Mouse (Mus musculus) mesoderm, embryonic 11.5 days (tissue): Measurements from ENCODE around the gene Gm20388.

Experiments used
- DNase-seq: peaks from one replicate; pipeline ENCODE4 v3.0.0-alpha.2; 2012; ENCODE audit warnings: low read depth, low spot score

The Gm20388 gene

DNA sequence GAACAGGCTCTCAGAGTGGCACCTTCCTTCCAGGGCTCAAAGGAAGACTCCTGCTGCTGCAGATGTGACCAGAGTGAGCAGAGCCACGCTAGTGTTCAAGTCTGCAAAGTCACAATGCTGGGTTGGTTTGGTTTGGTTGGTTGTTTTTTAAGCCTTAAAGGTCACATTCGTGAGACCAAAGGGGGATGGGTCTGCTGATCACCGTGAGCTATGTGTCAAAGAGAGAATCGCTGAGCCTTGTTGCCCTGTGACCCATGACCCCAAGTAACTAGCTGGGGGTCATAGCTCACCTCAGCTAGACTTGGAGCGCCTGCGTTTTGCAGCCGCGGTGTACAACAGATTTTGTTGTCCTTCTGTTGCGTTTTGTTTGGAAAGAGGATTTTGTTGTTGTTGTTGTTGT lies 1460.6 kb downstream of the Gm20388 start:
- no peak for DNase-seq

- no peak for DNase-seq
Measured at GRCm38 (mm10) chr8:121371911-121372638, 1461.4 kb downstream of the Gm20388 start.

DNA sequence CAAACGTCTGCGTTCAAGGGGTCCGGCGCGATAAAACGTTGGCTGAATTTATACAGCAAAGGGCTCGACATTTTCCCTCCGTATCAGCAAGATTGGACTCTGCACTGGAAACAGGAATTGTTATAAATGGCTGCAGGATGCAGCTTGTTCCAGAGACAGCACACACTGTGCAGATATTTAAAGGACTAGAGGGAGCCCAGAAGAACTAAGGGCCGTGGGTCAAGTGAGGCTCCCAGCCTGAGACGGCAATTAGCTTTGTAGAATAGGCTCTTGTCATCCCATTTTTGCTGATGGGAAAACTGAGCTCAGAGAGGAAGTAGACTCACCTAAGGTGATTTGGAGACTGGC lies 1462.0 kb downstream of the Gm20388 start:
- no peak for DNase-seq

DNA sequence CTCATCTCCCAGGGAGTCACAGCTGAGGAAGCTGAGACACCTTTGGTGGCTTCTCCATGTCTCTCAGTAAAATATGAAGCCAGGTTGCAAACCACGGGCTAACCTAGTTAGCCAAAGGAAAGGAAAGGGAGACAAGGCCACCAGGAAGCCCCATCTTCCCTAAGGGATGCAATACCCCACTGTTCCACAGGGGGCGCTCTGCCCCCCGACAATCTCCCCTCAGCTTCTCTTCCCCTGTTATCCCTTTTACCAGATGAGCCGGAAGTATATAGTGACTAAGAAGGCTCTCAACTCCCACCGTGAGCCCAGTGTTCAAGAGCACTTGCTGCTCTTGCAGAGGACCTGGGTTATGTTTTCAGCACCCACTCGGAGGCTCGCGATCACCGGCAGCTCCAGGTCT lies 1463.6 kb downstream of the Gm20388 start:
- DNase-seq = no peak

DNA sequence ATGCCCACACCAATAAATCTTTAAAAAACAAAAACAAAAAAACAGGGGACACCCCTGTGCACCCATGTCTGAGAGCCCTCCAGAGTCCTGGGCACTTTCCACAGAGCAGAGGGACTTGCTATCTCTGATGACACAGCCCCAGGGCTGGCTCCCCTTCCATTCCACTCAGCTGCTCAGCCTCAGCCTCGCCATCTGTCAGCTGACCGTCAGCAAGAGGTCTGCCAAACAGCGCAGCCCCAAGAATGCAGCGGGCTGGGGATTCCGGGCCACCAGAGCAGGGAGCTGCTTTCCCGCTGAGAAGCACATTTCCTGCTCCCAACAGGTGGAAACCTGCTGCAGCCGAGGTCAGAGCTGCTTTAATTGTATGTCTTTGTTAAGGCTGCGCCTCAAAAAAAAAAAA lies 1464.1 kb downstream of the Gm20388 start:
- peak; percentile 74 for DNase-seq

DNA sequence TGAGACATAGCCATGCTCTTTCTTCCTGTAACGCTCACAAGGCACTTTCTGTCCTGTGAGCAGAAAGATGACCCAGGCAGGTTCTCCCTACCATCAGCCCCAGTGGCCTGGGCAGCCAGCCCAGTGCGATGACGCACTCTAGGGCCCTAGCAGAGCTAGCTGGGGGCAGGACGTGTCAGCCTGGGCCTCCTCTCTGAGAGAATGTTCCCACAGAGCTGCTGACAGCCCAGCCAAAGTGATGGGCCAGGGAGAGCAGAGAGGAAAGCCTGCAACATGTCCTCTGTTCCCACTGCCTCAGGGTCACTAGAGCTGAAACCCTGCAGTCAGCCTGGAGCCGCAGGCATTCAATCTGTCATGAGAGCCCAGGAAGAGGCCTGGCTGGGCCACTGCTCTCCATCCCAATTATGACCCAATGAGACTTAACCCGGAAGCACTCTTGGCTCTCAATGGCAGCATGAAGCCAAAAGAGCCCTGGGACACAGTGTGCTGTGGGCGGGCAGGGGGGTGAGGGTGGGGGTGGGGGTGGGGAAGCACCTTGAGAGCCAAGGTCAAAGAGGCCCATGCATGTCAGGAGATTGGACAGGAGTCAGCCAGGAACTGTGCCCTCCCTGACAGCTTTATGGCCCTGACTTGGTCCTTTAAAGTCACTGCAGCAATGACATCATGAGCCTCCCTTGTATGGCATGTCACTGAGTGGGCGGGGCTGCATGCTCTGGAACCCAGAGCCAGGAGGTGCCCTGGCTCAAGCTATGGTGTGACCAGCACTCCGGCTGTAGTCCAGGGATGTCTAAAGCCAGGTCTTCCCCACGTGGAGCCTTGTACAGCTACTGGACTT lies 1465.7 kb downstream of the Gm20388 start:
- DNase-seq = no peak

- DNase-seq = peak; percentile 68
Measured at GRCm38 (mm10) chr8:121377680-121378079, 1467.0 kb downstream of the Gm20388 start.

DNA sequence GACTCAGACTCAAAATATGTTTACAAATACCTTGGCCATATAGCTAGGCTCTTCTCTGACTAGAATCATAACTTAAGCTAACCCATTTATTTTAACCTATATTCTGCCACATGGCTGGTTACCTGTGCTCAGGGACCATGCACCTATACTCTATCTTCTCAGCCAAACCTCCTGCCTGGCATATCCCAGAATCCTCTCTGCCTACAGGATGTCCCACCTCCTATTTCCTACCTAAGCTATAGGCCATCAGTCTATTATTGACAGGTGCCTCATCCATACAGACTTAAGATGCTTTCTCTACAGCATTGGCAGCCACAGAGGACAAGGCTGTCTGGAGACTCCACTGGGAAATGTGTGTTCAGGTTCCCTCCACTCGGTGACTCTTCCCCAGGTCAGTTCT lies 1468.7 kb downstream of the Gm20388 start:
- DNase-seq = no peak

DNA sequence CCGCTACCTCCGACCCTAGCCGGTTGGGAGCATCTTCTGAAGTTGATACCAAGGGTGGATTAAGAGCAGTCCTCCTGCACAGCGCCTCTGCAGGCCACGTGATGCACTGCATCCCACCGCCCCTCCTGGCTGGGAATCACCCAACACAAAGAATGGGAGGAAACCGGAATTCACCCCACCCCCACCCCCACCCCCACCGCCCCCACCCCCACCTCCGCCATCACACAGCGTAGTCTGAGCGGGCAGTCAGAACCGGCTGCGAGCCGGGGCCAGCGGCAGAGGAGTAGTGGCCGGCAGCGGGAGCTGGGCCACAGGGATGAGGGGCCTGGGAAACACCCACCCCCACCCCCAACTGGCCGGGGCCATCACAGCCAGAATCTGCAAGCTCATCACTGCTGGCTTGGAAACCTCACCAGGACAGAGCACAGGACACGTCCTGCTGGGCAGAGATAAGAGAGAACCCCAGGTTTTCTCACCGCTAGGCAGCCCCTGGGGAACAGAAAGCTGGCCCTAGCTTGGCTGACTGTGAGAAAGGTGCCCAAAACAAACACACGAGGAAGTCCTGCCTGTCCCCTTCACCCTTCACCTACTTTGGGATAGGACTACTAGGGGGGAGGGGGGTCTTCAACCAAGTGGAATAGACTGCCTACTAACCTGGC lies 1472.1 kb downstream of the Gm20388 start:
- peak; percentile 93 for DNase-seq

- DNase-seq = no peak
Measured at GRCm38 (mm10) chr8:121385540-121385939, 1474.9 kb downstream of the Gm20388 start.

DNA sequence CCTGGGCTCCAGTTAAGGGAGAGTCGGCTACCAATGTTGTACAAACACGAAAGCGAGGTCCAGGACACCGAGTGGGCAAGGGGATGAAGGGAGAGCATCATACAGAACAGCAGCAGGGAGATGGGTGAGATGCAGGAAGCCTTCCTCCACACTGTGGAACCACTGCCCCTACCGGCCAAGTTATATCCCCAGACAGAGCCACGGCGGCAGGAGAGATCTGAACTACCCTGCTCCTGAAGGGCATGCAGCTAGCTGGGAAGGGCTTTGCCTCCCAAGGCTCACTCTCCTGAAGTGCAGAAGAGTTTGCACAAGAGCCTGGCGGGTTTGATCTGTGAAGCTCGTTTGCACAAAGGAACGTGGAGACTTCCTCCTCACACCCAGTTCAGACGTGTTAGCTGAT lies 1480.0 kb downstream of the Gm20388 start:
- DNase-seq = no peak

DNA sequence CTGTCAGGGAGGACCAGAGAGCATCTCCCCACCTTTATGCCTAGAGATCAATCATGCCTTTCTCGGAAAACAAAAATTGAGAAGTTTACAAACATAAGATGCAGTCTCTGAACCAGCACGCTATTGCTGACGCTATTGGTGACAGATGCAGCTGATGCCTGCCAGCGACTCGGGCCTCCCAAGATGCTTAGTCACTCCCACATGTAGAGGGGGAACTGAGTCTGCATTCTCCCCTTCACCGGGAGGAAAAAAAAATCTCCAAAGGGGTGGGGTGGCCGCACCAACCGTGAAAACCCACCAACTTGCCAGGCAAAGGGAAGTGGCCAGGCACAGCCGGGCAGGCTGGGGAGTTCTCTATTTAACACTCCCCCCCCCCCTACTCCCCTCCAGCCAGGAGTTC lies 1480.6 kb downstream of the Gm20388 start:
- DNase-seq = no peak

DNA sequence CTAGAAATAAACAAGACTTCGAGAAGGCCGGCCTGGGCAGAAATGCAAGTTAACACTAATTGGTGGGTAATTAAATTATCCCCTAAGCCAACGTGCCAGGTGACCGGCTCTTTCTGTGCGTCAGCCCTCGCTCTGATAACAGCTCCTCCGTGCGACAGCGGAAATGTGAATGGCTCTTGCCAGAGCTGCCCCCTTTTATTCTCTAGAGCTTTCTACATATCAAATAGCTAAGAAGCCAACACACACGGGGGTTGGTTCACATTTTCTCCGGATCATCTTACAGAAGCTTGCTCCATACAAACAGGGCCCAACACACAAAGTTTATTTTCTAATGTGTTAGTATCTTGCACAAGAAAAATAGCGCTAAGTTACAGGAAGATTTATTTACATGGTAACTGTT lies 1481.1 kb downstream of the Gm20388 start:
- peak; percentile 41 for DNase-seq

- peak; percentile 51 for DNase-seq
Measured at GRCm38 (mm10) chr8:121392482-121392881, 1481.8 kb downstream of the Gm20388 start.

DNA sequence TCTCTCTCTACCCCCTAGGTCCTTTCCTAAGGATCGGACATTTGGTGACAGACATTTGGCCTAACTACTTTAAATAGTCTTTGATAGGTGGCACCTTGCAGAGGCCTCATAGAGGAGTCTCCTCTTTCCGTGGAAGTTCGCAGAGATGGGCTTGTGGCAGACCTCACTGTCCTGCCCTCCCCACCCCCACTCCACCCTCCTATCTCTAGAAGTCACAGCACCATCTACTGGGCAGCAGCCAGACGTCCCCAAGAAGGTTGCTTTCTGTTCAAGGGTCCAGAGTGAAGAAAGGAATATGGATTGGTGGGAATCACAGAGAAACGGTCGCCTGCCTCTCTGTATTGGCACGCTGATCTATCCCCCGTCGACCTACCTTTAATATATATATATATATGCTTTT lies 1482.5 kb downstream of the Gm20388 start:
- peak; percentile 75 for DNase-seq

DNA sequence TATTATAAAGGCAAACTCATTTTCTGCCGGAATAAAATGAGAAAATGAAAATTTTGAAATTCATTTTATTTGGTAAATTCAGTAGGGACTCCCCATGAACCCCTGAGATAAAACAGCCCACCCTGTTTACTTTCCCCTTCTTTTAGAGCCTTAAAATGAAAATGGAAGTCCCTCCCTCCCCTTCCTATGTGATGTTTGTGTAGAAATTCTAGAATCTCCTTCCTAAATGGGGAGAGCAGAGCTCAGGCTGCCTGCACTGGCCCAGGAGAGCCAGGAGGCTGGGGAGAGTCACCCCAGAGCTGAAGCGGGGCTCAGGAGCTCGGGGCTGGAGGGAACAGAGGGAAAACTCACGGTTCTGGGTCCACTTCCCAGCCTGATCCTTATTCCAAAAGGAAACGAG lies 1484.0 kb downstream of the Gm20388 start:
- no peak for DNase-seq

DNA sequence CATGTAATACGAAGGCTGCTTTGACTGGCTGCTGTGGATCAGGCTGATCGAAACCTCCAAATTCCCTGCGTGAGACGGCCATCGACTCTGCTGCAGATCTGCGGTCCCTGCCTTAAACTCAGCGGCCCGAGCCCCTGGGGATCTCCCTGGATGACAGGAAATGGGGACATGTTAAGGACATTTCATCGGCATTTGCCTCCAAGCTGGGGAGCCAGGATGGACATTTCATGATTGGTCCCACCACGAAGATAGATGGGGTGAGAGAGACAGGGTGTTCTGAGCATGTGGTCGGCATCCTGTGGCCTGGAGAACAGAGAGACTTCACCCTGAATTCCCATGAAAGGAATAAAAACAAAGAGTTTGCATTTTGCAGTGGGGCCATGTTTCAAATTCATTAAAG lies 1484.7 kb downstream of the Gm20388 start:
- no peak for DNase-seq

GRCm38 (mm10) chr8:121396151-121396550 lies 1485.5 kb downstream of the Gm20388 start:
- no peak for DNase-seq

- DNase-seq = no peak
Measured at GRCm38 (mm10) chr8:121397201-121397698, 1486.6 kb downstream of the Gm20388 start.

DNA sequence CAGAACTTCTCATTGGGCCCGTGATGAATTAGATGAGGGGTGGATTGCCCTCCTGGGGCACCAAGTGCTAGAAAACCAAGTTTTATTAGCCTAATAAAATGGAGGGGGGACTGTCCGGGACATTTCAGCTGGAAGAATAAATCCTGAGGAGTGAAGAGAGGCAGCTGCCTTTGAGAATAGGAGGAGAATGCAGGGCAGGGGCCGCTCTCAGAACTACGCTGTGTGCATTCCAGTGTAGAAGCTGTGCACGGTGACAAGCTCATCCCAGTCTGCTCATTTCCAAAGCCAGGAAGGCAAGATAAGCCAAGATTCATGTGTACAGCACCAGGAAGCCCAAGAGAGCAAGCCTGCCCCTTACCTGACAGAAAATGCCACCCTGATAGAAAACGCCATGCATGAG lies 1487.4 kb downstream of the Gm20388 start:
- DNase-seq = no peak

GRCm38 (mm10) chr8:121398724-121399123 lies 1488.1 kb downstream of the Gm20388 start:
- DNase-seq = no peak

GRCm38 (mm10) chr8:121399173-121399572 lies 1488.5 kb downstream of the Gm20388 start:
- no peak for DNase-seq
